Mouse (Mus musculus): ENCODE measurements at regions not wholly inside any gene's neighbourhood (a gene's known extent, or its start where the extent isn't known, plus 50 kb on each side); places are given as distances from the start of the nearest gene placed in this dataset.
A peak's percentile ranks its signal among the peaks of the same experiment; 100 is the strongest.

GRCm38 (mm10) chr16:78040149-78040920 lies 261.0 kb upstream of the Cxadr start:
- no peak for DNase-seq (ENCODE audit: inconsistent age in 2 of 2, low spot score in 1 of 2)

GRCm38 (mm10) chr16:78019605-78020285 lies 281.5 kb upstream of the Cxadr start:
- DNase-seq (ENCODE audit: inconsistent age in 2 of 2, low spot score in 1 of 2): no peak

- DNase-seq (ENCODE audit: inconsistent age in 2 of 2, low spot score in 1 of 2): peak in 1 of 2 experiments; percentile 20
Measured at GRCm38 (mm10) chr16:78015401-78015800, 285.9 kb upstream of the Cxadr start.

- no peak for DNase-seq (ENCODE audit: inconsistent age in 2 of 2, low spot score in 1 of 2)
Measured at GRCm38 (mm10) chr16:78013049-78013819, 288.1 kb upstream of the Cxadr start.

GRCm38 (mm10) chr16:78004016-78004415 lies 297.3 kb upstream of the Cxadr start:
- no peak for DNase-seq (ENCODE audit: inconsistent age in 2 of 2, low spot score in 1 of 2)

GRCm38 (mm10) chr16:77992986-77993385 lies 308.3 kb upstream of the Cxadr start:
- DNase-seq (ENCODE audit: inconsistent age in 2 of 2, low spot score in 1 of 2): no peak

- peak in 1 of 2 experiments; percentile 21 for DNase-seq (ENCODE audit: inconsistent age in 2 of 2, low spot score in 1 of 2)
Measured at GRCm38 (mm10) chr16:77989791-77990325, 311.4 kb upstream of the Cxadr start.

GRCm38 (mm10) chr16:77989139-77989538 lies 312.1 kb upstream of the Cxadr start:
- DNase-seq (ENCODE audit: inconsistent age in 2 of 2, low spot score in 1 of 2): no peak

GRCm38 (mm10) chr16:77986884-77987529 lies 314.3 kb upstream of the Cxadr start:
- DNase-seq (ENCODE audit: inconsistent age in 2 of 2, low spot score in 1 of 2): no peak

- DNase-seq (ENCODE audit: inconsistent age in 2 of 2, low spot score in 1 of 2): no peak
Measured at GRCm38 (mm10) chr16:77948785-77949184, 346.9 kb upstream of the Gm11146 start.

DNA sequence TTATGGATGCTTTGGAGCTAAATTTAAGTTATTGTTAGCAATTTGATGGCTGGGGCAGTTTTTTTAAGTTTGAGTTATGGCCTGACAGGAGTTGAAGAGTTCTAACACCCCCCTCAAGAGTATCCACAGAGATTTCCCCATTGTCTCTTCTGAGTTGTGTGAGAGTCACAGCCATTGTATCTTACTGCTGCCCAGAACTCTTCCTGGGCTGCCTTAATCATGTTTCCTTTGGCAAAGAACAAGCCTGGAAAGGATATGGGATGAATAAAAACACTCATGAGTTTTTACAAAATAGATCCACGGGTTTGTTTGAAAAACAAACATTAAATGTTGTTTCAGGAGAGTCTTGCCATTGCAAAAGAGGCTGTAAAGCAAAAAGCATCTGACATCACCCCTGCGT lies 343.5 kb upstream of the Gm11146 start:
- DNase-seq (ENCODE audit: inconsistent age in 2 of 2, low spot score in 1 of 2): no peak

- DNase-seq (ENCODE audit: inconsistent age in 2 of 2, low spot score in 1 of 2): no peak
Measured at GRCm38 (mm10) chr16:77931025-77931723, 329.3 kb upstream of the Gm11146 start.

DNA sequence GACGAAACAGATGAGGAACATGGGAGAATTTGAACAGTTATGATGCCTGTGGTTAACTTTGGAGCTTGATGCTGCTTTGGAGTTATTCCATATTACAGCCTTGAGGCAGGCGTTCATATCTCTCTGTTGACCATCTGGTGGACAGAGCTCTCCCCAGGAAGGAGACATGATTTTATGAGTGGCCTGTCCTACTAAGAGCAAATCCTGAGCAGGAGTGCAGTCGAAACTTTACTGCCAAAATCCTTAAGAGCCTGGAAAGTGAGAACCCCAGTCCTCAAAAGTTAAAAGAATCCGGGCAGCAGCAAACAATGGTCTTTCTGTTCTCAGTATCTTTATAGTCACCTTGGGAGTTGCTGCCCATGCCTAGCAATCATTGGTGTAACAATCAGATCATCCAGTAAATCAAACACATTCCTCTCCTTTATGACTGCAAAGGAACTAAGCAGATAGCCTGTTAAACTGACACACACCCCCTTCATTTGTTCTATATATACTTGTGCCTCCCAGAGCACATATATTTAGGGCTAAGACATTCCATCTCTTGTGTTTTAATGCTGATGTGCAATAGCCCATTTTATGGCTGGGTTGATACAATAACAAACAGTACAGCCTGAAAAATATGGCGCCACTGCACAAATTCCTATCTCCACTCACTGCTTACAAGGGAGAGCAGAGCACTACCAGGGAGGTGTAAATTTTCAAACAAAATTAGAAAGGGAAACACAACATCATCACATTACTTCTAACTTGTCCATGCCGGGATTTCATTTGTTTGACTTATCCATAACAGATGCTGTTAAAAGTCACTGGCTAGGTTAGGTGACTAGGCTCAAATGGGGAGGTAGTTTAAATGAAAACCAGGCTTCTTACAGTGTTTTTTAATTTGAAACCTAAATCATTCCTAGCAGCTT lies 312.5 kb upstream of the Gm11146 start:
- DNase-seq (ENCODE audit: inconsistent age in 2 of 2, low spot score in 1 of 2): peak in 1 of 2 experiments; percentile 9

DNA sequence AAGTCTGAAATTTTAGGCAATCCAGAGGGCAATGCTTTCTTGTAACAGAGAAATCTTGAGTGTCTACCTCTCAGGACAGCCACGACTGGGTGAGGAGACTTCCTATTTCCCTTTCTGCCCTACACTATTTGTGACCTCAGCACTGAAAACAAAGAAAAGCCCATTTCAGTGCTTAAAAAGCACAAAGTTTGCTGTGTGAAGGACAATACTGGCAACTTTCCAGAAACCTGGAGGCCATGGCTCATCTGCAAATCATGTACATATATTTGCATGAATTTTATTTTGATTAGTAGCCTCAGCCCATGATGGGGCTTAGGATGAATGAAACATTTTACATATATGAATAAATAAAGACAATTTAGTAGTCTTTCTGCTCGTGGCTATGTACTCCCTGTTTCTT lies 292.4 kb upstream of the Gm11146 start:
- peak in 1 of 2 experiments; percentile 22 for DNase-seq (ENCODE audit: inconsistent age in 2 of 2, low spot score in 1 of 2)

DNA sequence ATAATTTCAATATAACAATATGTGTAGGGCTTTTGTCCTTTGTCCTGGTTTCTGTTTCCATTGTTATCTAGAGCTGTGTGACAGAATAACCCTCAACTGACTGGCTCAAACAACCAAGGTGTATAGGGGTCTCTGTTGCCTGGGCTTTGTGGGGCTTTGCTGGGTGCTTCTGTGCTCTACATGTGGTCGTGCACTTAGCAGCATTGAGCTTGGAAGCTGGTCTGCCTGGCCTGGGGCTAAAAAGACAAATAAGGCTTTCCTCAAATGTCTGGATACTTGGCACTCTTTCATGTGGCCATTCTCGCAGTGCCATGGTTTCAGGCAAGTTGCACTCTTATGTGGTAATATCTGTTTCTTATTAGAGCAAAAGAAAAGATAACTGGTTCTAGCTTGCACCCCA lies 291.8 kb upstream of the Gm11146 start:
- peak in 1 of 2 experiments; percentile 23 for DNase-seq (ENCODE audit: inconsistent age in 2 of 2, low spot score in 1 of 2)

DNA sequence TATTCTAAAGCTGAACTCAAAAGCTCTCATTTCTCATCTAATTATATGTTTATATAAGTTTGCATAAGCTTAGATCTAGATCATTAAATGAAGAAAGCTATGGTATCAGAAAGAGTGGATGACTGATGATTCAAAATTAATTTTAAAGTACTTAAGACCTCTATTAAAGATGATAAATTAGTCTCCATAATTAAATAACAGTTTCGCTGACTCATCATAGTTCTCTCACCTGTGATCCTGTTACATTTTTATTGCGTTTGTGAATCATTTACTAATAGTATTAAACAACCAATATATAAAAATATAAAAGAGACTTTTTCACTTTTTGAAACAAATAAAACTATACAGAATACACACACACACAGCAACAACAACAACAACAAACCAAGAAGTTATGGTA lies 290.8 kb upstream of the Gm11146 start:
- no peak for DNase-seq (ENCODE audit: inconsistent age in 2 of 2, low spot score in 1 of 2)

DNA sequence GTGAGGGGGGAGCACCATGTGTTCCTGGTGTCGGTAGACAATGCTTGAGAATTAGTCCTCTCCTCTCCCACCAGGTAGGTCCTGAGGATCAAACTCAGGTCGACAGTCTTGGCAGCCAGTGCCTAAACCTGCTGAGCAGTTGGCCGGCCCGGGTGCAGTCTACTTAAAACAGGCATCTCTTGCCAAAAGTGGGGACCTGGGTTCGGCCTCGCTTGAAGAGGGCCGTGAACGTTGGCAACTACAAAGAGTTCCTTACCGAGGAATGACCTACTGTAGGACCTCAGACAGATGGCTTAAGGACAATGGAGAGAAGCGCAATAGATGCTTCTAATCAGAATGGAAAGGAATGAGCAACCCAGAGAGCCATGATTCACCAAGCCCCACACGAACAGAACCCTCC lies 287.5 kb upstream of the Gm11146 start:
- no peak for DNase-seq (ENCODE audit: inconsistent age in 2 of 2, low spot score in 1 of 2)

GRCm38 (mm10) chr16:77885060-77885679 lies 283.3 kb upstream of the Gm11146 start:
- no peak for DNase-seq (ENCODE audit: inconsistent age in 2 of 2, low spot score in 1 of 2)

GRCm38 (mm10) chr16:77884495-77884894 lies 282.6 kb upstream of the Gm11146 start:
- no peak for DNase-seq (ENCODE audit: inconsistent age in 2 of 2, low spot score in 1 of 2)
